Mouse (Mus musculus) bone marrow, adult 2 months (tissue): Measurements from ENCODE around the gene Zdhhc7.

Source experiments
- CTCF ChIP-seq: fragments of 200-500 bp; IDR thresholded peaks from 2 replicates; pipeline ENCODE4 v1.5.1; 2011; ENCODE audit warnings: low read length, control low read depth; ENCODE audit not compliant: control insufficient read depth, insufficient read depth
- POLR2A ChIP-seq: fragments of 200-500 bp; IDR thresholded peaks from 2 replicates; pipeline ENCODE4 v1.6.1; 2011; ENCODE audit warnings: low read depth, mild to moderate bottlenecking, control low read depth, low read length, borderline replicate concordance; ENCODE audit not compliant: control insufficient read depth

DNA sequence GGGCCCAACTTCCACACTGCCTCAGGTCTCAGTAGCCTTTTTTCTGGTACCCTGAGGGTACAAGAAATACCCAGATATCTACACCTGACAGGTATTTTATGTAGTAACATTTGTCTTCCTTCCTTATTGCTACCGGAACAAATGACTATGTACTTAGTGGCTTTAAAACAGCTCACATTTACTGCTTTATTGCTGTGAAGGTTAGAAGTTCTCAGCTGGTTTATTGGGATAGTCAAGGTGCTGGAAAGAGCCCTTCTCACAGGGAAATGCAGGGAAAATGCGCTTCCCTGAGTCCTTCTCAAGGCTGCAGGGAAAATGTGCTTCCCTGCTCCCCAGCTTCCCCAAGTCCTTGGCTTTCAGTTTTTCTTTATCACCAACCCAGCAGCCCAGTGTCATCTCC is 37.7 kb upstream of the Zdhhc7 start:
- TF ChIP-seq POLR2A (no peak), CTCF (no peak)
